Mouse (Mus musculus): ENCODE measurements around the gene Mrps18b.

The Mrps18b gene

GRCm38 (mm10) chr17:35918276-35919059 lies 2.3 kb upstream of the Mrps18b start:
- no peak for DNase-seq (ENCODE audit: low spot score)

- no peak for DNase-seq (ENCODE audit: low spot score)
Measured at GRCm38 (mm10) chr17:35917463-35918251, 1.5 kb upstream of the Mrps18b start.

GRCm38 (mm10) chr17:35917143-35917462 lies 914 bp upstream of the Mrps18b start:
- no peak for DNase-seq (ENCODE audit: low spot score)

- no peak for DNase-seq (ENCODE audit: low spot score)
Measured at GRCm38 (mm10) chr17:35915538-35916296, 472 bp downstream of the Mrps18b start.

GRCm38 (mm10) chr17:35914975-35915374 lies 1.2 kb downstream of the Mrps18b start:
- no peak for DNase-seq (ENCODE audit: low spot score)

GRCm38 (mm10) chr17:35909919-35910369 lies 6.2 kb downstream of the Mrps18b start, which contains the start of gene Atat1:
Gene Atat1 (minus strand): TSS chr17:35910075.
- peak; percentile 96 for DNase-seq (ENCODE audit: low spot score)

- no peak for DNase-seq (ENCODE audit: low spot score)
Measured at GRCm38 (mm10) chr17:35909186-35909918, 6.8 kb downstream of the Mrps18b start.

- no peak for DNase-seq (ENCODE audit: low spot score)
Measured at GRCm38 (mm10) chr17:35907609-35908008, 8.6 kb downstream of the Mrps18b start.

- DNase-seq (ENCODE audit: low spot score): no peak
Measured at GRCm38 (mm10) chr17:35905587-35905986, 10.6 kb downstream of the Mrps18b start.

- no peak for DNase-seq (ENCODE audit: low spot score)
Measured at GRCm38 (mm10) chr17:35903992-35904355, 12.2 kb downstream of the Mrps18b start.

GRCm38 (mm10) chr17:35903343-35903991 lies 12.7 kb downstream of the Mrps18b start:
- DNase-seq (ENCODE audit: low spot score): no peak

- no peak for DNase-seq (ENCODE audit: low spot score)
Measured at GRCm38 (mm10) chr17:35900636-35901035, 15.6 kb downstream of the Mrps18b start.

- no peak for DNase-seq (ENCODE audit: low spot score)
Measured at GRCm38 (mm10) chr17:35897644-35898573, 18.3 kb downstream of the Mrps18b start.

- DNase-seq (ENCODE audit: low spot score): peak; percentile 90
Measured at GRCm38 (mm10) chr17:35896781-35897643, 19.2 kb downstream of the Mrps18b start, which contains the start of gene 2310061I04Rik. Gene 2310061I04Rik (minus strand): TSS chr17:35897431.

GRCm38 (mm10) chr17:35887725-35888124 lies 28.5 kb downstream of the Mrps18b start:
- no peak for DNase-seq (ENCODE audit: low spot score)

GRCm38 (mm10) chr17:35883777-35884176 lies 32.4 kb downstream of the Mrps18b start:
- DNase-seq (ENCODE audit: low spot score): no peak

- no peak for DNase-seq (ENCODE audit: low spot score)
Measured at GRCm38 (mm10) chr17:35882924-35883323, 33.3 kb downstream of the Mrps18b start.

- peak; percentile 95 for DNase-seq (ENCODE audit: low spot score)
Measured at GRCm38 (mm10) chr17:35879245-35880057, 36.7 kb downstream of the Mrps18b start, which contains the start of gene Dhx16. Gene Dhx16 (plus strand): TSS chr17:35879819.

All from urinary bladder, postnatal 25 days (tissue).